Mouse (Mus musculus) layer of hippocampus, postnatal 25 days (tissue): ENCODE data around the gene Pgam5. TPM values are rescaled to one million over a fixed set of nuclear protein-coding genes. Genes with fewer than 3 reads are reported as not detected.

Experiments used
- DNase-seq, 2 experiments: peaks; one replicate each; pipeline ENCODE4 v3.0.0; 2022; ENCODE audit warnings: mixed read lengths in 2 of 2, low spot score in 1 of 2; ENCODE audit errors: extremely low spot score in 1 of 2
- total RNA-seq, 2 experiments: library from RNA; stranded (reverse); gene quantifications; 2 replicates each; pipeline ENCODE4 v1.2.3; 2021

Pgam5 gene
- total RNA-seq: 10 to 100 TPM; 62.5 to 63.2 TPM

GRCm38 (mm10) chr5:110269141-110270101 is at the start of gene Pgam5:
Gene Pgam5, minus strand, starts transcription at chr5:110269913.
- peak; percentile 81 to 93 for DNase-seq

DNA sequence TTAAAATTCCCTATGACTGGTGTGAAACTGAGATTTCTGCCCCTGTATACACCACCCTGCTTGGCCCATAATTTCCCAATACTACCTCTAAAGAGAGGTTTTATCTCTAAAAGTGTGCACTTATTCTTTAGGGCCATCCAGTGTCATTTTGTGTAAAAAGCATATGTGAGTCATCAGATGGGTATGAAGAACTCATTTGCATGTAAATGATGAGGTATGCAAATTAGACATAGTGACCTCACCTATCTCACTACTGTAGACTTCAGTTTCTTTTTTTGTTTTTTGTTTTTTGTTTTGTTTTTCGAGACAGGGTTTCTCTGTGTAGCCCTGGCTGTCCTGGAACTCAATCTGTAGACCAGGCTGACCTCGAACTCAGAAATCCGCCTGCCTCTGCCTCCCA is 43.4 kb upstream of the Pgam5 start:
- no peak for DNase-seq

GRCm38 (mm10) chr5:110308861-110309260 is 39.1 kb upstream of the Pgam5 start:
- DNase-seq: no peak

DNA sequence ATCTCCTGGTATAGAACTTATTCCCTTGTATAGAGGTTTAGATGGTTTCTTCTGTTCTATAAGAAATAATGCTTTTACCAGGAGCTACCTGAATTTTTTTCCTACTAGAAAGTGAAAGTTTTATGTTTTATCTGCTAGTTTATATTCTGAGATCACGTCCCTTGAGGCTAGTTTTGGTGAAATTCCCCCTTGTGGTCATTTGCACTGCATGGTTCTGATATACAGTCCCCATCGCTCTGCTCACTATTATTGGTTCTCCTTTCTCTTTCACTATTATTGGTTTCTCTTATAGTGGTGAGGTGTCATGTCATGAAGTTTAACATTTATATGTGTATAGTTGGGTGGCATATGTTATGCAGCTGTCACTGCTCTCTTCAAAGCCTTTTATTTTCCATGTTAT is 30.9 kb upstream of the Pgam5 start:
- no peak for DNase-seq

GRCm38 (mm10) chr5:110296637-110297036 is 26.9 kb upstream of the Pgam5 start:
- DNase-seq: no peak

DNA sequence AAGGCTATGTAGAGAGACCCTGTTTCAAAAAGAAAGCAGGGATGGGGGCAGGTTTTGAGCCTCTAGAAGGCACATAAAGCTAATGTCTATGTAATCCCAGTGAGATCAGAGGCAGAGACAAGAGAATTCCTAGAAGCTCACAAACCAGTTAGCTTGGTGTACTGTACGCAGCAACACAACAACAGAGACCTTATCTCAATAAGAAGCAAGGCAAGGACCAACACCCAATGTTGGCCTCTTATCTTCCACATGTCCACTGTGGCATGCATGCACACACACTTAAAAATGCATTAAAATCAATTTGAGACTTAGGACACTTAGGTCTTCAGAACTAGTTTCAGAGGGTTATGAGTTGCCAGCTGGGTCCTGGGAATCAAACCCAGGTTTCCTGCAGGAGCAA is 21.9 kb upstream of the Pgam5 start:
- DNase-seq: no peak

DNA sequence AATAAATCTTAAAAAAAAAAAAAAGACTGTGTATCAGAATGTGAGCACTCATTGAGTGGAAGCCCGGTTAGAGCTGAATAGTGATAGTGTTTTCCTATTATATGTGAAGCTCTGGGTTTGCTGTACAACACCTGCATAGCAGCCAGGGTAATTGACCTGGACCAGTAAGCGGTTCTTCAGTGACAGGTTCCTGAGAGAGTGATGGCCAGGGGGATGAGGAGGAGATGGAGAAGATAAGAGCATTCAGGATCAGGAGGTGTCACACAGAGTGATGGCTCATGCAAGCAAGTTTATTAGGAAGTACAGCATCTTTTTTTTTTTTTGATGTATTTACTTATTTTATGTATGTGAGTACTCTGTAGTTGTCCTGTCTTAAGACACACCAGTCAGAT is 17.4 kb upstream of the Pgam5 start:
- DNase-seq: no peak

DNA sequence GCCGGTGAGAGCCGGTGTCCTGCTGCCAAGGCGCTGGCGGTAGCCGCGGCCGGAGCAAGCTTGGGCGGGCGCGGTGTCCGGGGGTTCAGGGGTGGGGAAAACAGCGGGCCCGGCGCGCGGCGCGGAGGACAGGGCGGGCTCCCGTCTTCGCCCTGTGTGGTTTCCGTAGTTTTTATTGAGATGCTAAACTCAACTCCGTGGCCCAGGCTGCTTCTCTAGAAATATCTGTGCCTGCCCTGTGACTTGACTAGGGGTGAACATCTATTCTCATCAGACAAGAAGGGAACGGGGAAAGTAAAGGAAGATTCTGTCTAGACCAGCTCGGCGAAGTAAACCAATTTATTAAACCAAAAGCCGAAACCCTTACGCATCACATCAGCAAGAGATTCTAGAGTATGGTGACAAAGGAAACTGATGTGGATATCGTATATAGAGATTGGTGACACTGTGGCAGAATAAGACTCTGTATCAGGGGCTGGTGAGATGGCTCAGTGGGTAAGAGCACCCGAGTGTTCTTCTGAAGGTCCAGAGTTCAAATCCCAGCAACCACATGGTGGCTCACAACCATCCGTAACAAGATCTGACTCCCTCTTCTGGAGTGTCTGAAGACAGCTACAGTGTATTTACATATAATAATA is 16.9 kb upstream of the Pgam5 start:
- DNase-seq: no peak

- DNase-seq: peak; percentile 65 to 83
These were observed 16.2 kb upstream of the Pgam5 start, which contains the start of the genes Pxmp2 and Pole for GRCm38 (mm10) chr5:110285770-110286445. Gene Pxmp2, minus strand, starts transcription at chr5:110286186. Gene Pole, plus strand, starts transcription at chr5:110286306.

- no peak for DNase-seq
These were observed 15.4 kb upstream of the Pgam5 start for GRCm38 (mm10) chr5:110285156-110285555.

GRCm38 (mm10) chr5:110284536-110284935 is 14.8 kb upstream of the Pgam5 start:
- peak in 1 of 2 experiments; percentile 61 for DNase-seq

GRCm38 (mm10) chr5:110281984-110282383 is 12.3 kb upstream of the Pgam5 start:
- DNase-seq: no peak

DNA sequence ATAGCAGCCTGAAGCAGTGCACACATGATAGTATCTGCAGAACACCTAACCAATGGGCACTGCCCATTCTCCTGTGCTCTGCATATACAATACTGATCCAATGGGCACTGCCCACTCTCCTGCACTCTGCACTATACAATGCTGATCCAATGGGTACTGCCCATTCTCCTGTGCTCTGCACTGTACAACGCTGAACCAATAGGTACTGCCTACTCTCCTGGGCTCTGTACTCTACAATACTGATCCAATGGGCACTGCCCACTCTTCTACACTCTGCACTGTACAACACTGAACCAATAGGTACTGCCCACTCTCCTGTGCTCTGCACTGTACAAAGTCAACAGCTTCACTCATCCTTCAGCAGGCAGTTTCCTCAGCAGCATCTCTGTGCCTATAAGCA is 7.2 kb upstream of the Pgam5 start:
- DNase-seq: no peak

DNA sequence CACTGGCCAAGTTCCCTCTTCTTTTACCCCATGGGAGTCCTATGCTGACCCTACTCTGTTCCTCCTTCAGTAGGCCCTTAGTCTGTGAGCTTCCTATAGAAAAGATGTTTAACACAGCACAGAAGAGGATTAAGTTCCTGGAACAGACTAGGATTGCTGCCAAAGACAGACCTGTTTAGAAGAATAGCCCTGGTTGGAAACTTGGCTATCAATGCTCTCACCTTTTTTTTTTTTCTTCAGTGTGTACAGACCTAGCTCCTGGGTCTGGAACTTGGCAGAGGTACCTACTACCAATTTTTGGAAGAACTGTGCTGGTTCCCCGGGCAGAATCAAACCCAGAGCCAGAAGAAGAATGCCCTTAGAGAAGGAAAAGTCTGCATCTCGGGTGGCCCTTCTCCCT is 6.7 kb upstream of the Pgam5 start:
- DNase-seq: no peak

DNA sequence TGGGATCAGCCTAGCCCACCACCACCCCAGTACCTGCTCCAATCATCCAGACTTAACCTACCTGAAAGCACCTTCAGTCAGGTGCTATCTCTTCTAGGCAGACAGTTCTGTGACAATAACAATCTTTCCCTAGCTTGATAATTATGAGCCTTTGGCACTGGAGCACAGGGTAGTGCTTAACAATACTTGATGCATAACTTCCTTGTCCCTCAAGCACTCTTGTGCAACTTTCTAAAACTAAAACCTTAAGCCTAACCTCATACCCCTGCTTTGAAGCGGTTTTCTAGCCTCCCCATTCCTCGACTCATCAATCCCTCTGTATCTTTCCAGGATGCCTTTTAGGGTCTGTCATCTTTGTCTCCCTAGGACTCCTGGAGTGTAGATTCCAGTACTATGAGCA is 5.1 kb upstream of the Pgam5 start:
- DNase-seq: no peak

DNA sequence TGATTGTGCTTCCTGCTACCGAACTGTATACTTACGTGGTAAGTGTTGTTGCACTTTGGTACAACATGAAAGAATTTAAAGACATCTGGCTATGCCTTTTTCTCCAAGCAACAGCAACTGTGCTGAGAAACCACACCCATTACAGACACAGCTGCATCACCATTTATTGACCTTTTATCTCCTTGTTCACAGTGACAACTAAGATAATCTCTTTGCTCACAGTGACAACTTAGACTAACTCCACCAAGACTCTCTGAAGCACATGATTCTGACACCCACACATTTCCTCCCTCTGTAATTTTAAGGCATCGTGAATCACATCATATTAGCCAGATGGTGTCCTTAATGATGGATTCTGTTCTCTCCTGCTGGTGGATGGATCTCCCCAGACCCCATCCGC is 4.4 kb upstream of the Pgam5 start:
- DNase-seq: no peak

DNA sequence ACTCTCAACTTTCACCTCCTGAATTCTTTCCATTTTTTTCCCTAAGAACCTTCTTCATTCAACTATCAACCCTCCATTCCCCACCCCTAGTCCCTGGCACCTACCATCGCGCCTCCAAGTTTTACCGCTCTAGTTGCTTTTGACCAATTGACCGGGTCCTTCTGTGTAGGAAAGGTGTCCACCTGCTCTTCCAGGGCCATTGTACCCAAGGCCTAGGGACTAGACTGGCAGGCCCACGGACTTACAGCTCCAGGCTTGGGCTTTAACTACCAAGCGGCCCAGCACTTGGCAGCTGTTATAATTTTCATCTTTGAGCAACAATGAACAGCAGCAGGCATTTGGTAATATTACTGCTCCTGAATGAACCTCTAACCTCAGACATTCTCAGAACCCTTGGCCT is 529 bp upstream of the Pgam5 start:
- DNase-seq: no peak

DNA sequence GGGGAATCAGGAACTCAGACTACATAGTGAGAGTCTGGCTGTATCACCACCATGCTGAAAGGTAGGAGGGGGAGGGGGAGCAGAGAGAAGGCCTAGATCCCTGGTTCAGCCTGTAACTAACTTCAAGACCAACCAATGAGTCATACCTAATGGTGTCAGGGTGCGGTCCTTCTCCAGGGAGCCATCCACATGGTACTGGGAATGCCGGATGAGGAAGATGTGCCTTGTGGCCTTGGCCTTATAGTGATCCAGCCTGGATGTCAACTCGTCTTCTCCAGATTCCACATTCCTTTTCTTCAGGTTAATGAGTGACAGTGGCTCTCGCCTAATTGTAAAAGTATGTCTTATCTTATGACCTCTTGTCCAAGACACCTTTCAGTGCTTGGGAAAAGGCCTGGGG is 2.8 kb downstream of the Pgam5 start:
- no peak for DNase-seq

DNA sequence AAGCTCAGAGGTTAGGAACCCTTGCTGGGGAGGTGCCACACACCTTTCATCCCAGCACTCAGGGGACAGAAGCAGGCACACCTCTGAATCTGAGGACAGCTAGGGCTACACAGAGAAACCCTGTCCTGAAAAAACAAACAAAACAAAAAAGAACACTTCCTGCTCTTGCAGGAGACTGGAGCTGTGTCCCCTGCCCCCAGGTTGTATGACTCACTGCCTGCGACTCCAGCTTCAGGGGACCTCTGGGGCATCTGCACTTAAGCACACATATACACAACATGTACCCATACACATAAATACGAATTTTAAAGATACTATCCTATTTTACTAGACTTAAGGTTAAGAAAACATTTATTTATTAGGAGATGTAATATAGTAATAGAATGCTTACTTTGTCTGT is 25.6 kb downstream of the Pgam5 start:
- no peak for DNase-seq

DNA sequence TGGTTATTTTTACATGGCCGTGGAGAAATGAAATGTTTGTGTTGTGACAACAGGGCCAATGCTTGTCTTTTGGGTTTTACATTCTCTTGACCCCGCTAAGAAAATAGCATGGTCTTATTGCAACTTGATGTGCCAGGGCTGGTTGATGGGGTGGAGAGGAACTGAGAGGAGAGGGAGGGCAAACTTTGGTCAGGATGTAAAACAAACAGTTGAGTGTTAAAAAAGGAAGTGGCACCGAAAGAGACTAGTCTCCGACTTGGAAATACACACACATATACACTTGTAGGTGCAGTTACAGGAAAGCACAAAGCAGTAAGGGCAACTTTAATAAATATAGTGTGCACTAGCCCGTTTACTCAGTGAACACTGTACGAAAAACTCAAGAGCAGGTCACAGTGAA is 37.4 kb downstream of the Pgam5 start:
- no peak for DNase-seq

DNA sequence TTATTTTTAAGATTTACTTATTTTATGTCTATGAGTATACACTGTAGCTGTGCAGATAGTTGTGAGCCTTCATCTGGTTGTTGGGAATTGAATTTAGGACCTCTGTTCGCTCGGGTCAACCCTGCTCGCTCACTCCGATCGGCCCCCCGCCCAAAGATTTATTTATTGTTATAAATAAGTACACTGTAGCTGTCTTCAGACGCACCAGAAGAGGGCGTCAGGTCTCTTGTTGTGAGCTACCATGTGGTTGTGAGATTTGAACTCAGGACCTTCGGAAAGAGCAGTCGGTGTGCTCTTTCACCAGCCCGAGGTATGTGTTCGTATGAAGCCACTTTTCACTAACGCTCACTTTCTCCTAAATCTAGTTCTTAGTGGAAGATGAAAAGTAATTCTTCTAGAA is 38.1 kb downstream of the Pgam5 start:
- DNase-seq: no peak
